Mouse (Mus musculus): ENCODE data around the gene Cdk19. TPM values are rescaled to one million over a fixed set of nuclear protein-coding genes. Genes with fewer than 3 reads are reported as not detected.
"Not testable (repeated sequence)": the region's sequence is repeated elsewhere in the genome, so short reads cannot be mapped to it uniquely, and the experiment has no call there.

Gene Cdk19
- total RNA-seq (2017) = 60.0 and 65.2 TPM in 2 replicates

DNA sequence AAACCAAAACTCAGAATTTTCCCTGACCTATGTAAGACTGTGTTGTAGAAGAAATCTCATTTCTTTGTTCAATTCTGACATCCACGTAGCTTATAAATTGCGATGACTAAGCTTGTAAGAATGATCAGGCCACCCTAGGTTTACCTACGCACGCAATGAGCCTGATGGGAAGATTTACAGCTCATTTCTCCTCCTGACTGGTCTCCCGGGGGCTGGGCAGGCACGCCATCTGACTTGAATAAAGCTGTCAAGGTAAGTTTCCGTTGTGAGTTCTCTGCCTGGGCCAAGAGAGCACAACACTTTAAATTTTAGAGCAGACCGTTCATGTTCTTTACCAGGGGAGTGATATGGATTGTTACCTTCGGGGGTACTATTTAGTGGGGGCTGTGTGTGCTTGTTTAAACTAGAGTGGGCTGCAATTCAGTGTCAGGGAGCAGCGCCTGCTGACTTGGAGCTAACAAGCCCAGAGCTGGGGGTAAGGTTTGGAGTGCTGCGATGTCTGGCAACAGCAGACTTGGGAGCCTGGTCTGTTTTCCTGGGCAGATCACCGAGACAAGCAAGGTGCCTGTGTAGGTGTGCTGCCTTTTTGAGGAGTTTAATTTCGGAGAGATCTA is at the start of gene Cdk19:
TSS of gene Cdk19 (plus strand) at position 214 of the 614 bp plus-strand sequence.
- no peak for ATAC-seq (replicated peaks; ENCODE audit: low read depth, poor library complexity, severe bottlenecking)

DNA sequence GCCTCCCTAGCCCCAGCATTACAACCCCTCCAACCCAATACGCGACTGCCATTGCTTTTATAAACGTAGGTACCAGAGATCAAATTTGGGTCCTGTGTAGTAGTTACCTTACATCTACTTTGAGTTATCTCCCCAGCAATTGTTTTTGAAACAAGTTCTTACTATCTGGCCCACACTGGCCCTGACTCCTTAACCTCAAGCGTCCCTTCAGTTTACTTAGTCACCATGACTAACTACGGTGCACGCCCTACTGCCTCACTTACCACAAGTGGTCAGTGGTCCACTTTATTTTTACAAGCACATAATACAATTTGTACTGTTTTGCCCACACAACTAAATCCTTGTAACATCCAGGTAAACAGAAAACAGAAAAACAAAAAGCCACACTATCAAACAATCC is 46.7 kb upstream of the Cdk19 start:
- no peak for ATAC-seq (replicated peaks; ENCODE audit: low read depth, poor library complexity, severe bottlenecking)

DNA sequence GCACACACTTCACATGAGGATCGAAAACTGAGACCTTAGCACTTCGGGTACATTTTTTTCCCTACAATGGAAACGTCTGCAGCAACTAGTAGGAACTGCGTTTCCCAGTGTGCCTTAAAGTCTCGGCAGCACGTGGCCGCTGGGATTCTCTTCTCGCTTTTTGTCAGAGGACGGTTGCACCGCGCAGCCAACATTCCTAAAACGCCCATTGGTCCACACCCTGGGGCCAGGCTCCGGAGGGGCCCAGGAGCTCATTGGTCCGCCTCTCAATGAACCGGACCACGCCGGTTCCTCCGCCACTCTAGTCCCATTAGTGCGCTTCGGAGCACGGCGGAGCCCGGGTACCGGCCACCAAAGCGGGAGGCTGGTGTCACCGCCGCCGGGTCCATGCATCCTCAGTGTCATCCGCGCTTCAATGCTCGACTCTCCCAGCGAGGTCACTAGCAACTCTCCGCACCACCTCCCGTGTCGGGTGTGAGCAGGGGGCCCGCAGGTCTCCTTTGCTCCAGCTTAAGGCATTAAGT is 38.7 kb upstream of the Cdk19 start:
- ATAC-seq (replicated peaks; ENCODE audit: low read depth, poor library complexity, severe bottlenecking) = peak; percentile 52

DNA sequence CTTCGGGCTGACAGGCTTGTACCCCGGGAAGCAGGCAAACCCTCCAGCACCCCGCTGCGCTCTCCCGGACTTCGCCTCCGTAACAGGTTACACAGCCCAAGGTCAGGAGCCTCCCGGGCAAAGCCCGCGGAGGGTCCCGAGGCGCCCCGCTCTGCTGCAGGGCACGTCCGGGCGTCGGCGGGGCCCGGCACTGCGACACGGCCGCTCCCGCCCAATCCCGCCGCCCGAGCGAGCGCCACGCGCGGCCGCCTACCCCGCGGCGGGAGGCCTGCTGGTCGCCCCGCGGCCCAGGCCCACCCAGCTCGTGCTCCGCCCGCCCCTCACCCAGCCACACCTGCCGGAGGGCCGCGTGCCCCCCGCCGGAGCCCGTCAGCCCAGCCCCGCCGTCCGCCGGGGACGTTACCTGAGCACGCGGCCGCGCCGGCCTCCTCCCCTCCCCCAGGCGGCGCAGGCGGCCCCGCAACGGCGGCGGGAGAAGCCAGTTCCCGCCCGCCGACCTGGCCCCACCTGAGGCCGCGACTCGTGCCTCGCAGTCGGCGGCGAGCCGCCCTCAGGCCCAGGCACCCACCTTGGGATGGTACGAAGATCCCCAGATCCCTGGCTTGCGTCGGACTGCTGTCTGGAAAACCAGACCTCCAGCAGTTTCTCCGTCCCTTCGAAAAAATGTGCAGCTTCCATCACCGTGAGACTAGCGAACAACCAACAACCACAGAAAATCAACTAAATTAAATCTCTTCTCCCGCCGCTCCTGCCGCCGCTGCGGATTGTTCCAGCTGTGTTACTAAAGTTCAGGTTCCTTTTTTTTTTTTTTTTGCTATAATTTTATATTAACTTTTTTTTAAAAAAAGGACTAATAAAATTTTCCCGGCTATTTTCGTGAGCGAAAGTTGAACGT is 37.9 kb upstream of the Cdk19 start:
- ATAC-seq (replicated peaks; ENCODE audit: low read depth, poor library complexity, severe bottlenecking) = not testable (repeated sequence)

DNA sequence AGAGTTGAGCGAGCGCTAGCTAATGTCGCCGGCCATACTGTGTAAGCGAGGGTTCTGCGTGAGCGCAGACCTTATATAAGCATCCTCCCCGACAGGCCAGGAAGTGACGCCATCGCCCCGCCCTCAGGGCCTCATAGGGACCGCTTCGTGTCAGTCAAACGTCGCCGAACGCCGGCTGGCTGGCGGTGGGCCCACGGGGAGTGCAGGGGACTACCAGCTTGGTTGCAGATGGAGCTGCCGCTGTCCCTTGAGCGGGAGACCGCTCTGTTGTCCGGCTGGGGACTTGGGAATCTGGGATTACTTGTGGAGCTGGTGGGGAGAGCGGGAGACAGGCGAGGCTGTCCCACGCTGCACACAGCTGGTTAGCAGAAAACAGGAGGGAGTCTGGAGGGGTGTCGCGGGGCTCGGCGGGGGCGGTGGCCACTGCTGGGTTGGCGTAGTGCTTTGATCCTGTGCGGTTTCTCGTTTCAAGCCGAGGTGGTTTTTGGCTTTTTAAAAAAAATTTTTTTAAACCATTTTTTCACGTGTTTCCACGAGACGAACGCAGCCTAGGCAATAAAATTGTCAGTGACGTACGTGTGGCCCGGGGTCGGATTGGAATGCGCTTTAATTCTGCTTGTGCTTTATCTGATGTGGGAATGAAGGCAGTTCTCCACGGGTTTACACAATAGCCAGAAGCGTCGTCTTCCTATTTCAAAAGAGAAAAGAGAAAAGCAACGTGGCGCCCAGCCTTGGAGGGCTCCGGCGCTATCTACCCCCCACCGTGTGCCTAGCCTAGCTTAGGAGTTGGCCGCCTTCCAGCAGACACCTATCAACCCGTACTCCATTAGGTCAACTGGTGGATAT is 37.0 kb upstream of the Cdk19 start, which contains the start of gene Amd1:
TSS of gene Amd1 (minus strand) at position 47 of the 846 bp plus-strand sequence.
- peak; percentile 94 for ATAC-seq (replicated peaks; ENCODE audit: low read depth, poor library complexity, severe bottlenecking)

DNA sequence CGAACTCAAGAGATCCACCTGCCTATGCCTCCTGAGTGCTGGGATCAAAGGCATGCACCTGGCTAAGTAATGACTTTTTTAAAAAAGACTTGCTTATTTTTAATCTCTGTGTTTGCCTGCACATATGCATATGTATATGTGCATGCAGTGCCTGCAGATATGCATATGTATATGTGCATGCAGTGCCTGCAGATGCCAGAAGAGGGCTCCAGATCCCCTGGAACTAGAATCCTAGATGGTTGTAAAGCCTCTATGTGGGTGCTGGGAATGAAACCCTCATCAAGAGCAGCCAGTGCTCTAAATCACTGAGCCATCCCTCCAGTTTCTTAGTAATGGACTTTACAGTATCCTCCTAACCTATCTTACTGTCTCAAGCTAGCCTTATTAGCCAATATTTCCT is 33.4 kb upstream of the Cdk19 start:
- ATAC-seq (replicated peaks; ENCODE audit: low read depth, poor library complexity, severe bottlenecking) = no peak

DNA sequence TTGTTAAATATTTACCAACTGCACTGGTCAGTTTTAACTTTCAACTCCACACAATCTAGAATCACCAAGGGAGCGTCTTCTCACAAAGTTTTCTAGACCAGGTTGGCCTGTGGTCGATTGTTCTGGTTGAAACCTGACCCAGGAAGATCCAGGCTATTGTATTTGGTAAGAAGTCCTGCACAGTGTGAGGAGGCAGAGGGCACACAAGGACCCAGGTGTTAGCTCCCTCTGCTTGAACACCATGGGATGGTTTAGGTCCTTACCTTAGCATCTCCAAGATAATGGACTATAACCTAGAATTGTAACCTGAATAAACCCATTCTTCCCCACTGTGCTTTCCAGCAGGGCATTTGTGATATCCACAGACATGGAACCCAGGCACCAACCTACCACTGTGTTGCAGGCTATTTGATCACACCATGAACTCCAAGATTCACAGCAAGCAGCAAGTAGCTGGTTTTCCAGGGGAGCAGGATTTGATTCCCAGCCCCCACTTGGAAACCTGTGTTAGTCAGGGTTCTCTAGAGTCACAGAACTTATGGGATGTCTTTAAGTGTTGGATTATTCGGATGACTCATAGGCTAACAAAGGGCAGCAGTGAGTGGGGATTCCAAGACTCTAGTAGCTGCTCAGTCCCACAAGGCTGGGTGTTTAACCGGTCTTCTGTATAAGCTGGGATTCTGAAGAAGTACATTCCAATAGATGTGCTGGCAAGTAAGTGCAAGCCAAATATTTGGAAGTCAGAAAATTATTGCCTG is 31.4 kb upstream of the Cdk19 start:
- no peak for ATAC-seq (replicated peaks; ENCODE audit: low read depth, poor library complexity, severe bottlenecking)

DNA sequence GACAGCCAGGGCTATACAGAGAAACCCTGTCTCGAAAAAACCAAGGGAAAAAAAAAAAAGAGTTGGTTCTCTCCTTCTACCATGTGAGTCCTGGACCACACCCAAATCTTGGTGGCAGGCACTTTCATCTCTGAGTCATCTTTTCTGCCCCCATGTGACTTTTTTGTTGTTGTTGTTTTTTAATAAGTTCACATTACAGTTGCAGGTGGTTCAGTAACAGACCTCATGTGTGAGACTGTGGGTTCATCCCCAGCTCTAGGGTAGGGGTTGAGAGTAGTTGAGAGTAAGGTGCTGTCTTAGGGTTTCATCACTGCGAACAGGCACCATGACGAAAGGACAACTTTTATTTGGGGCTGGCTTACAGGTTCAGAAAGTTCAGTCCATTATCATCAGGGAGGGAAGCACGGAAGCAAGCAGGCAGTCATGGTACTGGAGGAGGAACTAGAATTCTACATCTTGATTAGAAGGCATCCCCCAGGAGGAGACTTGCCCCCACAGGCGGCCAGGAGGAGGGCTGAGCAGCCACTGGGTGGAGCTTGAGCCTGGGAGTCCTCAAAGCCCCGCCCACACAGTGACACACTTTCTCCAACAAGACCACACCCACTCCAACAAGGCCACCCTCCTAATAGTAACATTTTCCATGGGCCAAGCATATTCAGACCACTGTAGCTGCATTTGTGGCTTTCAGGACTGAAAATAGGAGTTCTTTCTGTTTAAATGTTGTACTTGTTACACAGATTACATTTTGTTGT is 29.3 kb upstream of the Cdk19 start:
- ATAC-seq (replicated peaks; ENCODE audit: low read depth, poor library complexity, severe bottlenecking) = peak; percentile 96

DNA sequence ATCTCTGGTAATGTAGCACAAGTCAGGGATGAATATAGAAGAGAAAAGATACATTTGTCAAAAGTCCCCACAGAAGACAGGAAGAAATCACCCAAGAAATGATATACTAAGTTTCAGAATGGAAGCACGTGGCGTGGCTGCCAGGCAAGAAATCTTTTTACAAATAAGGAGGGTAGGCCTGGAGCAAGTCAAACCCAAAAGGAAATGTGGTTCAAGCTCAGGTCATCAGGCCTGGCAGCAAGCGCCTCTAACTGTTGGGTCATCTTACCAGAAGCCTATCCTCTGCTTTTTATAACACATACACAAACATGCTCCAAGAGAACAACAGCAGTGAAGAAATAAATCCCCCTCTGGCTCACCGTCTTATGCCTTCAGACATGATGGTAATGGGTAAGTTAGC is 26.6 kb upstream of the Cdk19 start:
- ATAC-seq (replicated peaks; ENCODE audit: low read depth, poor library complexity, severe bottlenecking) = no peak

DNA sequence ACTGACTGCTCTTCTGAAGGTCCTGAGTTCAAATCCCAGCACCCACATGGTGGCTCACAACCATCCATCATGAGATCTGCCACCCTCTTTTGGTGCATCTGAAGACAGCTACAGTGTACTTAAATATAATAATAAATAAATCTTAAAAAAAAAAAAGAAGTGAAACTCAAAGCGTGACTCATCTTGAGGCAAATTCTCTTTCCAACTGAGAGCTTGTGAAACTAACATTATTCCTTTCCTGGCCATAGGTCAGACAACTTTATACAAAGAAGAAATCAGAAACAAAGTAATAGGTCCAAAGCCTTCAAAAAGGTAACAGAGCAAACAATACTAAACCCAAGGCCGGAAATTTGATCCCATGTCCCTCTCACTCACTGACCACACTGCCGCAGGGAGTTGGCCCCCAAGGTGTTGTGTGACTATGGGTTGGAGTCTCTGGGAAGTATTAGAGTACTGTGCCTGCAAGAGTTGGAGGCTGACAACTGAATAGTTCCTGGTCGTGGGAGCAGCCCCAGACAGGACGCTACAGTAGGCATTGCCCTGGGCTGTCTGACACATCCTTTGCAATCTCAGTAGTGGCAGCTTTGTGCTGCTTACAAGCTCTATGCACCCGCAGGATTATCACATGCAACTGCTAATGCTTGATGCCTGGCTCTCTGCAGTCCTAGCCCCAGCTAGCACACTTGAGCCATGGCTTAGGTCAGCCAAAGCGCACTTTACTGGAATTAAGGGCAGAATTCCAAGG is 22.4 kb upstream of the Cdk19 start:
- ATAC-seq (replicated peaks; ENCODE audit: low read depth, poor library complexity, severe bottlenecking) = peak; percentile 56

DNA sequence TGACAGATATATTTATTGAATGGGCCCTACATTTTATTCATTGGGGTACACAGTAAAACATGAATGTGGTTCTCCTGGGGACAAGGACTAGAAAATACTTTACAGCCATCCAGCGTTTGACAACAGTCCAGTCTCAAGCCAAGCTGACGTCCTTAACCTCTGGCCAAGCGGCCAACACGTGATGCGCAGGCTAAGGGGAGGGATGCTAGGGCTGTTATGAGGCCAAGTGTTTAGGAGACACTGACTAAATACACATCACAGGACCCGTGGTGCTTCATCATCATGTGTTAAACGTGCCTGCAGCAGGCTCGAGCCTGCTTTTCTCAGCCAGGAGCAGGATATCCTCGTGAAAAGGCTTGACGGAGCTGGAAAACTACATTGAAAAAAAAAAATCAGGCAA is 19.1 kb upstream of the Cdk19 start:
- ATAC-seq (replicated peaks; ENCODE audit: low read depth, poor library complexity, severe bottlenecking) = no peak

DNA sequence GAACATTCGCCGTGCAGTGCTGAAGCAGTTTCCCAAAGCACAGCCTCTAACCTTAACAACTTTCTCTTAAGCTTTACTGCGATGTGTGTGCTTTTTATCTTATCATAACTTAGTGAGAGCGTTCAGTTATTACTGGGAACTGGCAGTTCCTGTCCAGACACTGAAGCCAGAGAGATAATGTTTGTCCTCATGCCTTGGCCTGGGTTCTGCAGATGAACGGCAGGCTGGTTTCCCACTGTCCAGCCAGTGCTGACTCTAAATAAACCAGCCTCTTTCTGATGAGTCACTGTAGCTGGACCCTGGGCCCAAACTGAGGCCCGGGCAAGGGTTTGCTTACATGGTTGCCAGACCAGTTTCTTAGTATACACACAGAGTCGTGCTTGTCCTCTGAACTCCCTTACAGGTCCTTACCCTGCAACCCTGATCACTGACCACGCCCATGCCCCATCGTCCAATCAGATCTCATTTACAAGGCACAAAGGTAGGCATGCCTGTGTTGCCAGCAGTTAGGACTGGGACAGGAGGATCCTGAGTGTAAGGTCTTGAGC is 11.3 kb upstream of the Cdk19 start:
- peak; percentile 73 for ATAC-seq (replicated peaks; ENCODE audit: low read depth, poor library complexity, severe bottlenecking)

DNA sequence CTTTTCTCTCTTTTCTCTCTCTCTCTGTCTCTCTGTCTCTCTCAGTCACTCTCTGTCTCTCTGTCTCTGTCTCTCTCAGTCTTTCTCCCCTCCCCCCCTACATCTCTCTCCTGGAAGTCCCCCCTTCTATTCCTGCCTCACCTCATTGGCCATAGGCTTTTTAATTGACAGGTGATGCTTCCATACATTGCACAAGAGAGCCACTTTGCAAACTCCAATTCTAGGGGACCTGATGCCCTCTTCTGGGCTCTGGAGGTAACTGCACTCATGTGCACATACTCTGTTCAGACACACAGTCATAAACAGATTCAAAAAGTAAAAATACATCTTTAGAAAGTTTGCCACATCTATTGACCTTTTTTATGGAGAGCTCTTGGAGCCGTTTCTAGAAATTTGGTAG is 9.1 kb upstream of the Cdk19 start:
- ATAC-seq (replicated peaks; ENCODE audit: low read depth, poor library complexity, severe bottlenecking) = no peak

DNA sequence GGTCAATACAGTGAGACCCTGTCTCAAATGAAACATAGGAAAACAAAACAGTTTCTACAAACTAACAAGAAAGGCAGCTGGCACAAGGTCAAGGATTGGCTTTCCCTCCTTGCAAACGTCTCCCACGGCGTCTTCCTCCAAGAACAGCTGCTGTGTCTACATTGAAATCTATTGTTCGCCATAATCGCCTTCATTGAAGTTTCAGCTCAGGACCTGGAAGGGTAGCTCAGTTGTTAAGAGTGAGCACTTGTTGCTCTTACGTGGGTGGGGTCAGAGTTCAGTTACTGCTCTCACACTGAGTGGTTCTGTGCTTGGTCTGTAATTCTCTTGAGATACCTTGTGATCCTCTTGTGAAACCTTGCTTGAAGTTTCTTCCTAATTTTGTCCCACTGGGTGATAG is 6.5 kb upstream of the Cdk19 start:
- no peak for ATAC-seq (replicated peaks; ENCODE audit: low read depth, poor library complexity, severe bottlenecking)

DNA sequence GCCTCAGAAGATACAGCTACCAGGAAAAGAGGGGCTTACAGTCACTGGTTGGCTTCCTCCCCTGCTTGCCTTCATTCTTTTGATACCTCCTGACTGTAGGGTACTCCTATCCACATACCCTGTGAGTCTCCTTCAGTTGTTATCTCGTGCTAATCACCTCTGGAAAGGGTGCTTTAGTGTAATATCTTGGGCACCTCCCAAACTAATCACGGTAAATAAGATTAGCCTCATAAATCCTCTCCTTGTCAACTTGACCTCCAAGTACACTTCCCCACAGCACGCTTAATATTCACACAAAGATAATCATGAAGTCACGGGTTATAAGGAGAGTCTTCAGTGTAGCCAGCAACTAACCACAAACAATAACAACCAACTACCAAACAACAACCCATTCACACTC is 2.7 kb downstream of the Cdk19 start:
- ATAC-seq (replicated peaks; ENCODE audit: low read depth, poor library complexity, severe bottlenecking) = no peak

DNA sequence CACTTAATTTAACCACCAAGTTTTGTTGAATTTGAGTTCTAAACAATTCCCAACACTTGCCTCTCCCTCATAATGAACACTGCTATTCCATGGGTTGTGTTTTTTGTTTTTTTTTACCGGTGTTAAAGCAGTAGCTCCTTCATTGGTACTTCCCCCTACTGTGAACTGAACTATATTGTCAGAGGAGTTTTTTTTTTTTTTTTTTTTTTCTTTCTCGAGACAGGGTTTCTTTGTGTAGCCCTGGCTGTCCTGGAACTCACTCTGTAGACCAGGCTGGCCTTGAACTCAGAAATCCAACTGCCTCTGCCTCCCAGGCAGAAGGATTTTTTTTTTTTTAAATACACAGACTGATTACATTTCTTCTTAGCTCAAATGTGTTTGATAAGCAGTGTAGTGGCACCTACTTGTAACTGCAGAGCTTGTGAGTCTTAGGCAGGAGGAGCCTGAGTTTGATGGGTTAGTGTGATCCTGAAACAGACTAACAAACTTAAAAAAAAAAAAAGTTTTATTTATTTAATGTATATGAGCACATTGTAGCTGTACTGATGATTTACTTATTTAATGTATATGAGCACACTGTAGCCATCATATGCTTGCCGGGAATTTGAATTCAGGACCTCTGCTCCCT is 7.5 kb downstream of the Cdk19 start:
- ATAC-seq (replicated peaks; ENCODE audit: low read depth, poor library complexity, severe bottlenecking) = no peak

DNA sequence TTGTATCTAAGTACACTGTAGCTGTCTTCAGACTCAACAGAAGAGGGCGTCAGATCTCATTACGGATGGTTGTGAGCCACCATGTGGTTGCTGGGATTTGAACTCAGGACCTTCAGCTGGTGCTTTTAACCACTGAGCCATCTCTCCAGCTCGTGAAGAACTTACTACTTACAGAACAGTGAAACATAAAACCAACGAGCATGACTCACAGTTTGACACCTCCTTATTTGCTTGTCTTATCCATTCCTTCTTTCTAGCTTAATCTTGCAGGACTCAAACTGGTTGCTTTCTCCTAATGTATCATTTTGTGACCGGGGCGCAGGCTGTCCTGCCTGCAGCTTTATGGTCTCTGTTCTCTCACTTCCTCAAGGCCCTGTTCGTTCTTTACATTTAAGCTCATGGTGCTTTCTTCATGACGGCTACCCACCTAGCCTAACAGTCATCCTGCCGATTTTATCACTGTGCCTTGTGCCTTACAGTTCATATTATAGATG is 8.1 kb downstream of the Cdk19 start:
- no peak for ATAC-seq (replicated peaks; ENCODE audit: low read depth, poor library complexity, severe bottlenecking)
